Mouse (Mus musculus) lung, embryonic 16.5 days (tissue): ENCODE results near the gene Sh3pxd2a. TPM values are rescaled to one million over a fixed set of nuclear protein-coding genes. Genes with fewer than 3 reads are reported as not detected.

ENCODE experiments used
- ATAC-seq: fragments of 200-750 bp; cut with Nextera tagmentation; 2 replicates; pipeline ENCODE4 v1.8.0; 2017; ENCODE audit warnings: low read depth, mild to moderate bottlenecking, moderate library complexity
- H3K27ac ChIP-seq: fragments of 300-500 bp; sonication (generic); 2 replicates; pipeline ENCODE4 v1.5.1; 2014; ENCODE audit warnings: mild to moderate bottlenecking, control low read depth, low read length
- H3K27me3 ChIP-seq: fragments of 300-500 bp; sonication (generic); 2 replicates; pipeline ENCODE4 v1.6.1; 2014; ENCODE audit warnings: low read depth, low read length, mixed read lengths; ENCODE audit not compliant: control insufficient read depth, insufficient read depth
- H3K36me3 ChIP-seq: fragments of 300-500 bp; sonication (generic); 2 replicates; pipeline ENCODE4 v1.6.1; 2014; ENCODE audit warnings: low read length; ENCODE audit not compliant: control insufficient read depth, insufficient read depth
- H3K4me1 ChIP-seq: fragments of 300-500 bp; sonication (generic); replicated peaks from 2 replicates; pipeline ENCODE4 v1.6.1; 2014; ENCODE audit warnings: low read length, mixed read lengths; ENCODE audit not compliant: control insufficient read depth, insufficient read depth
- H3K4me2 ChIP-seq: fragments of 300-500 bp; sonication (generic); 2 replicates; pipeline ENCODE4 v1.6.1; 2014; ENCODE audit warnings: low read depth, low read length, control low read depth
- H3K4me3 ChIP-seq: fragments of 300-500 bp; sonication (generic); 2 replicates; pipeline ENCODE4 v1.5.1; 2014; ENCODE audit warnings: mild to moderate bottlenecking, low read length, control low read depth
- H3K9ac ChIP-seq: fragments of 300-500 bp; sonication (generic); 2 replicates; pipeline ENCODE4 v1.6.1; 2014; ENCODE audit warnings: low read length, control low read depth
- H3K9me3 ChIP-seq: fragments of 300-500 bp; sonication (generic); 2 replicates; pipeline ENCODE4 v1.6.1; 2016; ENCODE audit warnings: low read length; ENCODE audit not compliant: control insufficient read depth
- WGBS: fragments of 180-500 bp; shearing (Covaris S2); extraction: QIAGEN DNeasy Blood & Tissue Kit; methylation state at CpG from one replicate; pipeline ENCODE4 v1.1.7; 2014; 5-methylcytosine and 5-hydroxymethylcytosine counted together
- polyA plus RNA-seq: library from polyadenylated mRNA; unstranded; fragments of >200 nt; fragmentation: Nextera tagmentation; extraction: Ambion mirVana; gene quantifications from 2 replicates; pipeline ENCODE4 v1.2.1, GENCODE M21; 2015

Sh3pxd2a gene
- polyA plus RNA-seq, 1 experiment from 2014 or later, result 6.1 TPM

- H3K4me2 ChIP-seq, result no peak overlapping the region
- ATAC-seq, result no peak
- H3K4me1 ChIP-seq, result peaks cover 10% of the 10 kb centered on the region
- WGBS, result 84% methylated on average over 11 of the region's 11 CpGs
- no peaks in the 10 kb centered on the region for H3K27me3 ChIP-seq
- no peaks in the 10 kb centered on the region for H3K36me3 ChIP-seq
- no peaks in the 10 kb centered on the region for H3K9me3 ChIP-seq
- H3K9ac ChIP-seq, result no peak overlapping the region
- no peak overlapping the region for H3K4me3 ChIP-seq
- H3K27ac ChIP-seq, result no peak overlapping the region
Observed at GRCm38 (mm10) chr19:47371521-47371920, 92.7 kb downstream of the Sh3pxd2a start.

- 55% methylated on average over 3 of the region's 3 CpGs for WGBS
- no peaks in the 10 kb centered on the region for H3K27me3 ChIP-seq
- no peak overlapping the region for H3K4me3 ChIP-seq
- no peaks in the 10 kb centered on the region; the same call in 1 of the 2 replicates for H3K36me3 ChIP-seq
- H3K9ac ChIP-seq, result no peak overlapping the region
- no peak overlapping the region for H3K27ac ChIP-seq
- H3K9me3 ChIP-seq, result no peaks in the 10 kb centered on the region
- peaks cover 7% of the 10 kb centered on the region for H3K4me1 ChIP-seq
- no peak overlapping the region for H3K4me2 ChIP-seq
- no peak for ATAC-seq
Observed at GRCm38 (mm10) chr19:47369008-47369407, 95.2 kb downstream of the Sh3pxd2a start.

GRCm38 (mm10) chr19:47367271-47367879, 96.8 kb downstream of the Sh3pxd2a start:
- ATAC-seq, result peak; percentile 81
- no peak overlapping the region for H3K4me2 ChIP-seq
- H3K27me3 ChIP-seq, result no peaks in the 10 kb centered on the region
- no peak overlapping the region for H3K4me3 ChIP-seq
- H3K4me1 ChIP-seq, result peaks cover 7% of the 10 kb centered on the region
- H3K36me3 ChIP-seq, result no peaks in the 10 kb centered on the region; the same call in 1 of the 2 replicates
- H3K9me3 ChIP-seq, result no peaks in the 10 kb centered on the region
- no peak overlapping the region for H3K27ac ChIP-seq
- 65% methylated on average over 12 of the region's 12 CpGs for WGBS
- H3K9ac ChIP-seq, result no peak overlapping the region

GRCm38 (mm10) chr19:47366576-47366975, 97.6 kb downstream of the Sh3pxd2a start:
- no peak for ATAC-seq
- 84% methylated on average over 8 of the region's 8 CpGs for WGBS
- Histone ChIP-seq H3K9ac (no peak overlapping the region), H3K27me3 (no peaks in the 10 kb centered on the region), H3K36me3 (no peaks in the 10 kb centered on the region; the same call in 1 of the 2 replicates), H3K4me2 (no peak overlapping the region), H3K27ac (no peak overlapping the region), H3K9me3 (no peaks in the 10 kb centered on the region), H3K4me3 (no peak overlapping the region), H3K4me1 (peaks cover 7% of the 10 kb centered on the region)

GRCm38 (mm10) chr19:47363086-47363668, 101.0 kb downstream of the Sh3pxd2a start:
- no peaks in the 10 kb centered on the region for H3K27me3 ChIP-seq
- 48% methylated on average over 9 of the region's 9 CpGs for WGBS
- H3K4me2 ChIP-seq, result no peak overlapping the region
- H3K9me3 ChIP-seq, result no peaks in the 10 kb centered on the region
- H3K9ac ChIP-seq, result no peak overlapping the region
- H3K36me3 ChIP-seq, result no peaks in the 10 kb centered on the region; the same call in 1 of the 2 replicates
- H3K27ac ChIP-seq, result no peak overlapping the region
- no peak overlapping the region for H3K4me3 ChIP-seq
- peaks cover 18% of the 10 kb centered on the region for H3K4me1 ChIP-seq
- ATAC-seq, result no peak

DNA sequence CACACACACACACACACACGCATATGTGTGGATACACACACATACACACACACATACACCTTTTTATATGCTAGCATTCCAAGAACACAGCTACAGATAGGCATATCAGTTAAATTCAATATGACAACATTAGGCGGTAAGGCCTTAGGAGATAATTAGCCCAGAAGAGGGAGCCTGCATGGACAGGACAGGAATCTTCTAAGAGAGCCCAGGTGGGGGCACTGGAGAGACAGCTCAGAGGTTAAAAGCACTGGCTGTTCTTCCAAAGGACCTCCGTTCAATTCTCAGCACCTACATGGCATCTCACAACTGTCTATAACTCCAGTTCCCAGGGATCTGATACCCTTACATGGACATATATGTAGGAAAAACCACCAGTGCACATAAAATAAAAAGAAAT, 103.3 kb downstream of the Sh3pxd2a start:
- Histone ChIP-seq H3K36me3 (no peaks in the 10 kb centered on the region; the same call in 1 of the 2 replicates), H3K27ac (no peak overlapping the region), H3K9me3 (no peaks in the 10 kb centered on the region), H3K4me3 (no peak overlapping the region), H3K9ac (no peak overlapping the region), H3K4me2 (no peak overlapping the region), H3K27me3 (no peaks in the 10 kb centered on the region), H3K4me1 (peaks cover 11% of the 10 kb centered on the region)
- WGBS, result 79% methylated on average over 3 of the region's 3 CpGs
- no peak for ATAC-seq

DNA sequence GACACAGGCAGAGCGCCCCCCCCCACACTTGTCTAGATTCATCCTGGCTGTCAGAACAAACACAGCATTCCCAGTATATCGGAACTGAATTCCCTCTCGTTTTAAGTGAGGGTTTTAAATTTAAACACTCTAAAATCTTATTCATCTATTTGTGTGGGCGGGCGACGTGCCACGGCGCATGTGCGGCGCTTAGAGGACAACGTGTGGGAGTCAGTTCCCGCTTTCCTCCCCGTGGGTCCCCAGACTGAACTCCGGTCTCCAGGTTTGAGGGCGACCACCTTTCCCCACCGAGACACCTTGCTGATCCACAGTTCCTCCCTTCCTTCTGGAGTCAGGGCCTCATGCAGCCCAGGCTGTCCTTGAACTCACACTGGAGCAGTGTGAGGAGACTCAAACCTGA, 104.2 kb downstream of the Sh3pxd2a start:
- no peak overlapping the region for H3K27ac ChIP-seq
- WGBS, result 76% methylated on average over 16 of the region's 16 CpGs
- H3K9me3 ChIP-seq, result no peaks in the 10 kb centered on the region
- H3K4me1 ChIP-seq, result peaks cover 11% of the 10 kb centered on the region
- peak overlapping the region; percentile 48 for H3K4me2 ChIP-seq
- H3K36me3 ChIP-seq, result no peaks in the 10 kb centered on the region; the same call in 1 of the 2 replicates
- H3K27me3 ChIP-seq, result no peaks in the 10 kb centered on the region
- no peak for ATAC-seq
- no peak overlapping the region; the same call in 1 of the 2 replicates for H3K4me3 ChIP-seq
- peak overlapping the region; percentile 52 for H3K9ac ChIP-seq

- Histone ChIP-seq H3K4me2 (peak overlapping the region; percentile 48), H3K9me3 (no peaks in the 10 kb centered on the region), H3K9ac (peak overlapping the region; percentile 52), H3K36me3 (no peaks in the 10 kb centered on the region; the same call in 1 of the 2 replicates), H3K27ac (peak overlapping the region; percentile 41; the same call in 1 of the 2 replicates), H3K27me3 (no peaks in the 10 kb centered on the region), H3K4me3 (peak overlapping the region; percentile 35), H3K4me1 (peaks cover 11% of the 10 kb centered on the region)
- 42% methylated on average over 15 of the region's 15 CpGs for WGBS
- peak; percentile 56 for ATAC-seq
Observed at GRCm38 (mm10) chr19:47359166-47359931, 104.9 kb downstream of the Sh3pxd2a start.

DNA sequence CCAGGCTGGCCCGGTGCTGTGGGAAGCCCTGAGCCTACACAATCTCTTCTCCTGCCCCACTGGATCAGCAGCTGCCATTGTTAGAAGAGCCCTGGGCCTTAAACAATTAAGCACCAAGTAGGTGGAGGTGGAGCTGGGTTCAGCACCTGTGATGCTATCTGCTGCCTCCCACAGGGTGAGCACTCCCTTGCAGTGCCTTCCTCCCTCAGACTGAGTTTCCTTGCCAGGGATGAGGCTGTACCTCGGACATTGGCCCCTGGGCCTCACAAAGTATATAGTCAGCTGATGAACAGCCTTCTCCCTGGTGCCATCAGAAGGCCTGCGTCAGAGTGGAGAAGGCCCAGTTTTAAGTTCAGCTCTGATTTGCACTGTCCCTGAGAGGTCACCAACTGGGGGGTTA, 106.9 kb downstream of the Sh3pxd2a start:
- Histone ChIP-seq H3K4me3 (no peak overlapping the region), H3K4me2 (no peak overlapping the region), H3K36me3 (peaks cover 4% of the 10 kb centered on the region; the same call in 1 of the 2 replicates), H3K9ac (no peak overlapping the region), H3K4me1 (peaks cover 11% of the 10 kb centered on the region), H3K27me3 (no peaks in the 10 kb centered on the region), H3K27ac (no peak overlapping the region), H3K9me3 (peaks cover 6% of the 10 kb centered on the region)
- WGBS, result 67% methylated on average over 3 of the region's 3 CpGs
- ATAC-seq, result no peak
